8 mouse cellular contexts compared by ENCODE assay signal in genomic region chr3:126596491-126597160, GRCm38 (mm10). TPM values are rescaled to one million over a fixed set of nuclear protein-coding genes. Genes with fewer than 3 reads are reported as not detected.
DNase-seq lines count a peak whose midpoint lies in the region; ATAC-seq and TF ChIP-seq lines count a peak whose summit lies in the region.

No protein-coding gene starts in this region.

- DNase-seq in B cell, adult 2 months = peak; percentile 85
- peak; percentile 93 for DNase-seq in kidney, postnatal 0 days (ENCODE audit: low spot score)
- DNase-seq in liver, embryonic 11.5 days (ENCODE audit: low spot score) = peak; percentile 89
- DNase-seq in spleen, postnatal 36 days (ENCODE audit: low spot score in 2 of 2) = peak; percentile 86 to 88

- H3K9me3 ChIP-seq in embryonic facial prominence, embryonic 15.5 days (replicated peaks) = no peaks in the 10 kb centered on the region
- H3K9me3 ChIP-seq in heart, embryonic 13.5 days = 0 out of 2 replicates have a peak, but pooled peaks cover under 1% of the 10 kb centered on the region
- no peaks in the 10 kb centered on the region for H3K9me3 ChIP-seq in kidney, postnatal 0 days (replicated peaks; ENCODE audit: low read length)
- no peaks in the 10 kb centered on the region for H3K9me3 ChIP-seq in liver, embryonic 11.5 days (ENCODE audit: control insufficient read depth, low read length)

- peak; percentile 62; the same call in 1 of the 2 replicates for TF ChIP-seq POLR2A in bone marrow, adult 2 months (IDR thresholded peaks at IDR 0.05; ENCODE audit: borderline replicate concordance, control insufficient read depth, low read depth, low read length)

- H3K4me1 ChIP-seq in bone marrow, adult 2 months (ENCODE audit: control insufficient read depth, insufficient read depth, low read length) = no peaks in the 10 kb centered on the region
- H3K4me1 ChIP-seq in embryonic facial prominence, embryonic 15.5 days = peaks cover 9% of the 10 kb centered on the region; the same call in 1 of the 2 replicates
- peaks cover 22% of the 10 kb centered on the region for H3K4me1 ChIP-seq in heart, embryonic 13.5 days
- H3K4me1 ChIP-seq in kidney, postnatal 0 days (replicated peaks; ENCODE audit: insufficient read depth, low read length) = 0 out of 2 replicates have a peak, but pooled peaks cover 3% of the 10 kb centered on the region
- H3K4me1 ChIP-seq in liver, embryonic 11.5 days (replicated peaks; ENCODE audit: control insufficient read depth, insufficient read depth, low read length) = no peaks in the 10 kb centered on the region

- H3K9ac ChIP-seq in embryonic facial prominence, embryonic 15.5 days = peak overlapping the region; percentile 87
- peak overlapping the region; percentile 97 for H3K9ac ChIP-seq in heart, embryonic 13.5 days
- H3K9ac ChIP-seq in kidney, postnatal 0 days (ENCODE audit: low read depth, low read length) = peak overlapping the region; percentile 90
- peak overlapping the region; percentile 68 for H3K9ac ChIP-seq in liver, embryonic 11.5 days (ENCODE audit: low read depth, low read length)

- no peaks in the 10 kb centered on the region for H3K27me3 ChIP-seq in embryonic facial prominence, embryonic 15.5 days
- H3K27me3 ChIP-seq in heart, embryonic 13.5 days (replicated peaks) = no peaks in the 10 kb centered on the region
- no peaks in the 10 kb centered on the region for H3K27me3 ChIP-seq in kidney, postnatal 0 days (ENCODE audit: insufficient read depth, low read length)
- H3K27me3 ChIP-seq in liver, embryonic 11.5 days (replicated peaks; ENCODE audit: control insufficient read depth, insufficient read depth, low read length) = peaks cover 6% of the 10 kb centered on the region; the same call in 1 of the 2 replicates

- peak; percentile 92 for ATAC-seq in embryonic facial prominence, embryonic 15.5 days (ENCODE audit: insufficient number of reproducible peaks, low FRiP score, low TSS enrichment, low read depth)
- peak; percentile 86 for ATAC-seq in heart, embryonic 13.5 days (ENCODE audit: extremely low read depth, insufficient number of reproducible peaks, low FRiP score, low TSS enrichment)
- ATAC-seq in kidney, postnatal 0 days (replicated peaks; ENCODE audit: low FRiP score, low read depth) = peak; percentile 91
- ATAC-seq in liver, embryonic 11.5 days (replicated peaks; ENCODE audit: low FRiP score) = peak; percentile 77
- peak; percentile 33 for ATAC-seq in monocyte, adult 5-6 weeks (replicated peaks; ENCODE audit: insufficient number of reproducible peaks, low FRiP score, low TSS enrichment, poor library complexity, severe bottlenecking)

- no peak for TF ChIP-seq CTCF in bone marrow, adult 2 months (IDR thresholded peaks at IDR 0.05; ENCODE audit: control insufficient read depth, insufficient read depth, low read length)
- peak; percentile 75 for TF ChIP-seq CTCF in kidney, postnatal 0 days (IDR thresholded peaks at IDR 0.05; ENCODE audit: low read depth)

- H3K4me2 ChIP-seq in embryonic facial prominence, embryonic 15.5 days (replicated peaks) = peak overlapping the region; percentile 93
- peak overlapping the region; percentile 85 for H3K4me2 ChIP-seq in heart, embryonic 13.5 days
- H3K4me2 ChIP-seq in kidney, postnatal 0 days (ENCODE audit: low read length) = peak overlapping the region; percentile 98
- H3K4me2 ChIP-seq in liver, embryonic 11.5 days = peak overlapping the region; percentile 85

- under 1% methylated on average over 68 of the region's 69 CpGs for WGBS in bone marrow, adult 2 months
- WGBS in embryonic facial prominence, embryonic 15.5 days = under 1% methylated on average over 68 of the region's 69 CpGs
- under 1% methylated on average over 55 of the region's 69 CpGs for WGBS in heart, embryonic 13.5 days
- under 1% methylated on average over 46 of the region's 69 CpGs for WGBS in kidney, postnatal 0 days
- under 1% methylated on average over 55 of the region's 69 CpGs for WGBS in liver, embryonic 11.5 days

- no peaks in the 10 kb centered on the region for H3K36me3 ChIP-seq in embryonic facial prominence, embryonic 15.5 days
- peaks cover 21% of the 10 kb centered on the region for H3K36me3 ChIP-seq in heart, embryonic 13.5 days
- no peaks in the 10 kb centered on the region for H3K36me3 ChIP-seq in kidney, postnatal 0 days (ENCODE audit: insufficient read depth, low read length)
- H3K36me3 ChIP-seq in liver, embryonic 11.5 days (ENCODE audit: control insufficient read depth, insufficient read depth, low read length) = no peaks in the 10 kb centered on the region

- peak overlapping the region; percentile 85 for H3K4me3 ChIP-seq in bone marrow, adult 2 months (replicated peaks; ENCODE audit: control insufficient read depth, low read depth, low read length)
- peak overlapping the region; percentile 88 for H3K4me3 ChIP-seq in embryonic facial prominence, embryonic 15.5 days (replicated peaks)
- peak overlapping the region; percentile 91 for H3K4me3 ChIP-seq in heart, embryonic 13.5 days
- peak overlapping the region; percentile 90 for H3K4me3 ChIP-seq in kidney, postnatal 0 days (replicated peaks; ENCODE audit: low read depth, low read length)
- peak overlapping the region; percentile 63 for H3K4me3 ChIP-seq in liver, embryonic 11.5 days (ENCODE audit: low read depth, low read length)

- peak overlapping the region; percentile 98 for H3K27ac ChIP-seq in bone marrow, adult 2 months (ENCODE audit: control insufficient read depth, insufficient read depth, low read depth, low read length, poor library complexity)
- H3K27ac ChIP-seq in embryonic facial prominence, embryonic 15.5 days (replicated peaks) = peak overlapping the region; percentile 99
- H3K27ac ChIP-seq in heart, embryonic 13.5 days (replicated peaks) = peak overlapping the region; percentile 99
- peak overlapping the region; percentile 100 for H3K27ac ChIP-seq in kidney, postnatal 0 days
- H3K27ac ChIP-seq in liver, embryonic 11.5 days (ENCODE audit: low read depth, low read length) = peak overlapping the region; percentile 82

RNA-seq across cellular contexts. Expression of gene Camk2d, which starts 0.5 kb away (rescaled TPM):
- 7.5 and 25.3 TPM in 2 replicates for polyA plus RNA-seq in bone marrow, adult 2 months (2011; ENCODE audit: insufficient read depth, insufficient read length, low replicate concordance, missing spikeins)
- 32.9 TPM in 2 replicates for polyA plus RNA-seq in embryonic facial prominence, embryonic 15.5 days (2015; fragmentation: Nextera tagmentation; extraction: Ambion mirVana)
- polyA plus RNA-seq in heart, embryonic 13.5 days (2015; fragmentation: Nextera tagmentation; extraction: Ambion mirVana) = 87.4 and 97.6 TPM in 2 replicates
- 28.3 and 30.3 TPM in 2 replicates for polyA plus RNA-seq in kidney, postnatal 0 days (2015; fragmentation: Nextera tagmentation; extraction: Ambion mirVana)
- 8.5 and 10.5 TPM in 2 replicates for polyA plus RNA-seq in liver, embryonic 11.5 days (2014; fragmentation: Nextera tagmentation; extraction: Ambion mirVana)
- 170 to 200 TPM (median 170 TPM) in 3 replicates for total RNA-seq in monocyte, adult 5-6 weeks (2017)

Comparison
In these comparisons a context has a peak if more than half of its experiments do, and no peak if none do; other contexts are left out.
1. Peak in every context shown above with its lines: DNase-seq, ATAC-seq, H3K4me3 ChIP-seq and H3K27ac ChIP-seq.
2. ATAC-seq: peak in every context shown above with its lines; median percentile 92 in embryonic facial prominence, embryonic 15.5 days; 91 in kidney, postnatal 0 days; 86 in heart, embryonic 13.5 days; 77 in liver, embryonic 11.5 days; 33 in monocyte, adult 5-6 weeks.